Mouse (Mus musculus) liver, adult 2 months (tissue): ENCODE data around the gene Klhdc9. TPM values are rescaled to one million over a fixed set of nuclear protein-coding genes. Genes with fewer than 3 reads are reported as not detected.

Source experiments
- DNase-seq: peaks from one replicate; pipeline ENCODE4 v3.0.0-alpha.2; 2011; ENCODE audit warnings: low read depth, low spot score; ENCODE audit errors: extremely low read depth
- H3K27ac ChIP-seq: fragments of 200-500 bp; replicated peaks from 2 replicates; pipeline ENCODE4 v1.5.1; 2012; ENCODE audit warnings: low read depth, mild to moderate bottlenecking, control low read depth, inconsistent platforms, low read length; ENCODE audit not compliant: insufficient read depth
- H3K27me3 ChIP-seq: fragments of 200-500 bp; 2 replicates; pipeline ENCODE4 v1.6.1; 2012; ENCODE audit warnings: mild to moderate bottlenecking, moderate library complexity, low read length, inconsistent platforms; ENCODE audit not compliant: control insufficient read depth, insufficient read depth
- H3K36me3 ChIP-seq: fragments of 200-500 bp; 2 replicates; pipeline ENCODE4 v1.6.1; 2012; ENCODE audit warnings: low read length, inconsistent platforms; ENCODE audit not compliant: control insufficient read depth, insufficient read depth
- H3K4me1 ChIP-seq: fragments of 200-500 bp; 2 replicates; pipeline ENCODE4 v1.6.1; 2011; ENCODE audit warnings: low read length; ENCODE audit not compliant: control insufficient read depth, insufficient read depth
- H3K4me3 ChIP-seq: fragments of 200-500 bp; 2 replicates; pipeline ENCODE4 v1.5.1; 2011; ENCODE audit warnings: low read depth, mild to moderate bottlenecking, control low read depth, low read length, moderate library complexity; ENCODE audit not compliant: insufficient read depth
- H3K79me2 ChIP-seq: fragments of 200-500 bp; 2 replicates; pipeline ENCODE4 v1.6.1; 2012; ENCODE audit warnings: inconsistent platforms, mild to moderate bottlenecking, low read length, moderate library complexity; ENCODE audit not compliant: control insufficient read depth, insufficient read depth
- H3K9ac ChIP-seq: fragments of 200-500 bp; 2 replicates; pipeline ENCODE4 v1.6.1; 2012; ENCODE audit warnings: low read depth, mild to moderate bottlenecking, control low read depth, inconsistent platforms, low read length
- CTCF ChIP-seq: fragments of 200-500 bp; IDR thresholded peaks from 2 replicates; pipeline ENCODE4 v1.5.1; 2011; ENCODE audit warnings: low read depth, low read length, control low read depth
- POLR2A ChIP-seq: fragments of 200-500 bp; IDR thresholded peaks from 2 replicates; pipeline ENCODE4 v1.6.1; 2011; ENCODE audit warnings: low read length, control low read depth; ENCODE audit not compliant: insufficient read depth; ENCODE audit errors: extremely low read depth
- WGBS: fragments of 180-500 bp; shearing (Covaris S2); methylation state at CpG from one replicate; pipeline ENCODE4 v1.1.7; 2018; 5-methylcytosine and 5-hydroxymethylcytosine counted together
- polyA plus RNA-seq: library from polyadenylated mRNA; depleted of rRNA; stranded (reverse); fragments of >200 nt; gene quantifications from 2 replicates; pipeline ENCODE4 v1.2.3, GENCODE M21; 2012; rRNA removed
- total RNA-seq: library from RNA; depleted of rRNA; stranded (reverse); fragments of >200 nt; gene quantifications from 2 replicates; pipeline ENCODE4 v1.2.3, GENCODE M21; 2014; rRNA removed

The Klhdc9 gene
- total and polyA plus RNA-seq, 2 experiments: 0.05 TPM; not detected in 1

DNA sequence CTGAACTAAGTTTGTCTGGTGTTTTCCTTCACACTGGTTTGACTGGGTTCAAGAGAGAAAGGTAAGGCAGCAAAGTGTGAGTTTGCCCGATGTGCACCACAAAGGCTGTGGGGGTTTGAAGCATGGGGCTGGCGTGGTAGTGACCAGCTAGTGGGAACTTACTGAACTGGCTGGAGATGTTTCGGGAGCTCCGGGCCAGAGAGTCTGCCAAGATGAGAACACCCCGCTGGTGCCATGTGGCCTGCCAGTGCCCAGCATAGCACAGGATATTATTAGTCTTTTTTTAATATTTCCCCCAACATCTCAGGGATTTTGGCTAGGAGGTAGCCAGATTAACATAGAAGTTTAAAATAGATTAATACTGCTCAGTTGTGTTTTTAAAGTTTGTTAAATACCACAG, 40.4 kb downstream of the Klhdc9 start:
- no peaks in the 10 kb centered on the region for H3K36me3 ChIP-seq
- H3K27ac ChIP-seq: no peak overlapping the region
- TF ChIP-seq CTCF (no peak), POLR2A (no peak)
- WGBS: 24% methylated on average over 5 of the region's 5 CpGs
- no peak overlapping the region for H3K9ac ChIP-seq
- H3K4me1 ChIP-seq: no peaks in the 10 kb centered on the region
- H3K4me3 ChIP-seq: no peak overlapping the region
- no peak for DNase-seq
- no peaks in the 10 kb centered on the region for H3K79me2 ChIP-seq
- no peaks in the 10 kb centered on the region for H3K27me3 ChIP-seq

DNA sequence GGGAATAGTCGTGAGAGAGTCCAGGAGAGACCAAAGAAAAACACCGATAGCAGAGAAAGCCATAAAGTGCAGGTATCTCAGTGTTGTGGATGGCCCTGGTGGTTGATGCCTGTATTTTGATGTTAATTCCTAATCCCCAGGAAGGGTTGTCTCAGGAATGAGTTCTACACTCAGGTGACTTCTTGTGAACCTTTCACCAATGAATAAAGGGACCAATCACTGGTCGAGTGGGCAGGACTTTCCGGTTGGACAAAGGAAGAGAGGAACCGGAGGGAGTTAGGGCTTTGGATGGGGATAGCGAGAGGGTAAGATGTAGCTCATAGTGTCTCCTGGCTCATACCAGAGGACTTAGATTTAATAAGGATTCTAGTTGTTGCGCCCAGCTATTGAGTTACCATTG, 40.9 kb downstream of the Klhdc9 start:
- H3K27ac ChIP-seq: no peak overlapping the region
- 27% methylated on average over 7 of the region's 7 CpGs for WGBS
- no peak overlapping the region for H3K4me3 ChIP-seq
- H3K79me2 ChIP-seq: no peaks in the 10 kb centered on the region
- TF ChIP-seq POLR2A: no peak
- TF ChIP-seq CTCF: no peak
- no peak overlapping the region for H3K9ac ChIP-seq
- H3K27me3 ChIP-seq: no peaks in the 10 kb centered on the region
- DNase-seq: no peak
- H3K36me3 ChIP-seq: no peaks in the 10 kb centered on the region
- no peaks in the 10 kb centered on the region for H3K4me1 ChIP-seq

DNA sequence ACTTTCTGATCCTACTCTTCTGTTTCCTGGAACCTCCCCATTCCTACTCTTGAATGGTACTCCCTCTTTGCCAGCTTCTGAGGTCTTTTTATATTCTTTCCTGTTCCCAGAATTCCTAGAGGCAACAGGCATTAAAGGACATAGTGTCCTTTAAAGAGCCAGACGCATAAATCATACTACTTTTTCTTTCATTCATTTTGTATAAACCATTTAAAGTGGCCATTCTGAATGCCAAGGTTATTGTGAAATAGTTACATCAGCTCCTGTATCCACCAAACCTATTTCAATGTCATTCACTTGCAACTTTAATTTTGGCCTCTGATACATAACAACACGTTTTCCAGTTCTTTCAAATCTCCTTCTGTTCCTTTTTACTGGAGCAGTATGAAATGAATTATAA, 51.3 kb downstream of the Klhdc9 start:
- H3K27me3 ChIP-seq: no peaks in the 10 kb centered on the region
- H3K4me1 ChIP-seq: no peaks in the 10 kb centered on the region
- no peak overlapping the region for H3K4me3 ChIP-seq
- WGBS: 45% methylated on average over 2 of the region's 2 CpGs
- H3K79me2 ChIP-seq: no peaks in the 10 kb centered on the region
- no peak for TF ChIP-seq CTCF
- TF ChIP-seq POLR2A: no peak
- DNase-seq: no peak
- no peak overlapping the region for H3K9ac ChIP-seq
- no peak overlapping the region for H3K27ac ChIP-seq
- no peaks in the 10 kb centered on the region for H3K36me3 ChIP-seq

Other genes with a start within 250 kb of the Klhdc9 start
- 0.13 and 0.37 TPM in 2 replicates for gene Cfap126, start 246.9 kb downstream of the Klhdc9 start, total RNA-seq
- gene Cfap126, start 246.9 kb downstream of the Klhdc9 start, polyA plus RNA-seq: 1.5 and 3.5 TPM in 2 replicates
- gene Sdhc, start 210.2 kb downstream of the Klhdc9 start, total RNA-seq: 194 and 217 TPM in 2 replicates
- gene Sdhc, start 210.2 kb downstream of the Klhdc9 start, polyA plus RNA-seq: 375 and 403 TPM in 2 replicates
- gene Mpz, start 210.1 kb downstream of the Klhdc9 start, total RNA-seq: 0.07 and 0.09 TPM in 2 replicates
- 0.27 and 0.83 TPM in 2 replicates for gene Mpz, start 210.1 kb downstream of the Klhdc9 start, polyA plus RNA-seq
- 3.8 and 10.0 TPM in 2 replicates for gene Pcp4l1, start 164.5 kb downstream of the Klhdc9 start, total RNA-seq
- 10.5 and 15.0 TPM in 2 replicates for gene Pcp4l1, start 164.5 kb downstream of the Klhdc9 start, polyA plus RNA-seq
- 178 and 264 TPM in 2 replicates for gene Nr1i3, start 146.8 kb downstream of the Klhdc9 start, total RNA-seq
- gene Nr1i3, start 146.8 kb downstream of the Klhdc9 start, polyA plus RNA-seq: 215 and 229 TPM in 2 replicates
- gene Tomm40l, start 138.3 kb downstream of the Klhdc9 start, total RNA-seq: 5.5 and 10.7 TPM in 2 replicates
- 6.7 and 9.7 TPM in 2 replicates for gene Tomm40l, start 138.3 kb downstream of the Klhdc9 start, polyA plus RNA-seq
- 15,245 and 18,176 TPM in 2 replicates for gene Apoa2, start 135.7 kb downstream of the Klhdc9 start, total RNA-seq
- gene Apoa2, start 135.7 kb downstream of the Klhdc9 start, polyA plus RNA-seq: 28,168 and 29,095 TPM in 2 replicates
- 6.4 and 12.4 TPM in 2 replicates for gene Fcer1g, start 126.4 kb downstream of the Klhdc9 start, total RNA-seq
- 21.3 and 50.7 TPM in 2 replicates for gene Fcer1g, start 126.4 kb downstream of the Klhdc9 start, polyA plus RNA-seq
- gene Adamts4, start 110.4 kb downstream of the Klhdc9 start, total RNA-seq: 0.09 and 0.13 TPM in 2 replicates
- 0.15 and 0.37 TPM in 2 replicates for gene Adamts4, start 110.4 kb downstream of the Klhdc9 start, polyA plus RNA-seq
- gene Ndufs2, start 109.4 kb downstream of the Klhdc9 start, total RNA-seq: 272 and 275 TPM in 2 replicates
- 174 and 195 TPM in 2 replicates for gene Ndufs2, start 109.4 kb downstream of the Klhdc9 start, polyA plus RNA-seq
- 4.8 and 6.4 TPM in 2 replicates for gene B4galt3, start 90.5 kb downstream of the Klhdc9 start, total RNA-seq
- 16.1 and 23.9 TPM in 2 replicates for gene B4galt3, start 90.5 kb downstream of the Klhdc9 start, polyA plus RNA-seq
- gene Ppox, start 79.6 kb downstream of the Klhdc9 start, total RNA-seq: 11.0 and 14.4 TPM in 2 replicates
- gene Ppox, start 79.6 kb downstream of the Klhdc9 start, polyA plus RNA-seq: 19.6 and 31.2 TPM in 2 replicates
- 4.3 and 7.2 TPM in 2 replicates for gene Usp21, start 72.8 kb downstream of the Klhdc9 start, total RNA-seq
- gene Usp21, start 72.8 kb downstream of the Klhdc9 start, polyA plus RNA-seq: 20.2 and 23.8 TPM in 2 replicates
- 96.5 and 103 TPM in 2 replicates for gene Ufc1, start 65.8 kb downstream of the Klhdc9 start, total RNA-seq
- gene Ufc1, start 65.8 kb downstream of the Klhdc9 start, polyA plus RNA-seq: 30.3 and 34.5 TPM in 2 replicates
- 14.7 and 15.8 TPM in 2 replicates for gene Dedd, start 31.7 kb downstream of the Klhdc9 start, total RNA-seq
- gene Dedd, start 31.7 kb downstream of the Klhdc9 start, polyA plus RNA-seq: 28.3 and 34.1 TPM in 2 replicates
- gene Nit1, start 15.2 kb downstream of the Klhdc9 start, total RNA-seq: 128 and 132 TPM in 2 replicates
- 120 and 139 TPM in 2 replicates for gene Nit1, start 15.2 kb downstream of the Klhdc9 start, polyA plus RNA-seq
- gene Pfdn2, start 15.1 kb downstream of the Klhdc9 start, total RNA-seq: 21.6 and 26.6 TPM in 2 replicates
- 13.1 and 15.2 TPM in 2 replicates for gene Pfdn2, start 15.1 kb downstream of the Klhdc9 start, polyA plus RNA-seq
- gene Nectin4, start 9.3 kb upstream of the Klhdc9 start, total RNA-seq: 0.09 and 0.20 TPM in 2 replicates
- 0.09 and 0.16 TPM in 2 replicates for gene Nectin4, start 9.3 kb upstream of the Klhdc9 start, polyA plus RNA-seq
- 2.4 and 2.8 TPM in 2 replicates for gene Arhgap30, start 28.2 kb upstream of the Klhdc9 start, total RNA-seq
- 1.3 and 2.0 TPM in 2 replicates for gene Arhgap30, start 28.2 kb upstream of the Klhdc9 start, polyA plus RNA-seq
- 27.2 and 33.7 TPM in 2 replicates for gene Usf1, start 50.5 kb upstream of the Klhdc9 start, total RNA-seq
- gene Usf1, start 50.5 kb upstream of the Klhdc9 start, polyA plus RNA-seq: 39.4 and 44.7 TPM in 2 replicates
- gene Tstd1, start 58.1 kb upstream of the Klhdc9 start, total RNA-seq: 26.6 and 27.8 TPM in 2 replicates
- 50.6 and 57.2 TPM in 2 replicates for gene Tstd1, start 58.1 kb upstream of the Klhdc9 start, polyA plus RNA-seq
- 39.1 and 56.8 TPM in 2 replicates for gene F11r, start 76.7 kb upstream of the Klhdc9 start, total RNA-seq
- gene F11r, start 76.7 kb upstream of the Klhdc9 start, polyA plus RNA-seq: 47.7 and 60.4 TPM in 2 replicates
- 3.4 and 5.5 TPM in 2 replicates for gene Alyref2, start 142.7 kb upstream of the Klhdc9 start, total RNA-seq
- gene Alyref2, start 142.7 kb upstream of the Klhdc9 start, polyA plus RNA-seq: 3.2 and 4.6 TPM in 2 replicates
- not detected in 2 replicates for gene Itln1, start 174.5 kb upstream of the Klhdc9 start, total RNA-seq
- gene Itln1, start 174.5 kb upstream of the Klhdc9 start, polyA plus RNA-seq: not detected in 2 replicates
- gene Cd244a, start 198.4 kb upstream of the Klhdc9 start, total RNA-seq: 0.40 and 0.46 TPM in 2 replicates
- gene Cd244a, start 198.4 kb upstream of the Klhdc9 start, polyA plus RNA-seq: 0.17 TPM in 1 of 2 replicates, not detected in the other
- gene Ly9, start 246.6 kb upstream of the Klhdc9 start, total RNA-seq: 1.7 and 1.8 TPM in 2 replicates
- 0.60 and 1.0 TPM in 2 replicates for gene Ly9, start 246.6 kb upstream of the Klhdc9 start, polyA plus RNA-seq